31 mouse cellular contexts compared by ENCODE assay signal in the genomic region with DNA sequence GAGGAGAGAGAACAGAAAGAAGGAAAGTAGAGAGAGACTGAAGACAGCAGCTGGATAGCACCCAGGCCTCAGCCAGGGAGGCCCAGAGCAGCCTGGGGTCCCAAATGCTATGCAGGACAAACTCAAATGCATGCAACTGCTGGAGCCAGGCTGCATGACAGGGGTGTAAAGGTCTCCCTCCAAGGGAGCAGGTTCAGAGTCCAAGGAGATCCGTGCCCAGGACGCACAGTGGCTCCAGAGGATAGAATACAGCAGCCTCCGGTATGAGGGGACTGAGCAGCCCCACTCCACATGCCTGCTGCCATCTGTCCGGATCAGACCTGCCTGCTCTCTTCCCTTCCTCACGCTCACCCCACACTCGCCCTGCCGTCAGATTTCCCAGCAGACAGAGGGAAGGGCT. TPM values are rescaled to one million over a fixed set of nuclear protein-coding genes. Genes with fewer than 3 reads are reported as not detected.
A peak's percentile ranks its signal among the peaks of the same experiment; 100 is the strongest.
DNase-seq lines count a peak whose midpoint lies in the region; ATAC-seq and TF ChIP-seq lines count a peak whose summit lies in the region.
"Had no signal": no experiment of that assay in that cellular context is flagged by ENCODE, and none has a peak within 500 bp of the region (broad histone marks: within the 10 kb centered on the region; RNA-seq: fewer than 3 reads in every experiment).

No protein-coding gene starts in this region.

- intact Hi-C loops in gastrocnemius, adult 2 months (cut with DNase I), result no loop called here

- H3K9ac ChIP-seq in kidney, embryonic 14.5 days (ENCODE audit: low read depth, low read length), result no peak overlapping the region
- no peak overlapping the region for H3K9ac ChIP-seq in kidney, embryonic 16.5 days (replicated peaks; ENCODE audit: low read length)
- H3K9ac ChIP-seq: forebrain, postnatal 0 days; hindbrain, embryonic 12.5 days; intestine, embryonic 15.5 days; liver, embryonic 13.5 days; midbrain, embryonic 15.5 days; neural tube, embryonic 12.5 days had no signal

- ATAC-seq in kidney, embryonic 14.5 days (ENCODE audit: low FRiP score, low TSS enrichment), result no peak
- ATAC-seq in kidney, embryonic 16.5 days (ENCODE audit: low FRiP score, low TSS enrichment), result peak; percentile 67
- ATAC-seq: activated CD4-positive, CD25-positive, alpha-beta regulatory T cell, adult 4 months; forebrain, postnatal 0 days; hindbrain, postnatal 0 days; intestine, embryonic 15.5 days; lung, postnatal 0 days; midbrain, embryonic 15.5 days had no signal

- H3K9me3 ChIP-seq in kidney, embryonic 14.5 days (ENCODE audit: control insufficient read depth, low read length), result no peaks in the 10 kb centered on the region
- no peaks in the 10 kb centered on the region for H3K9me3 ChIP-seq in kidney, embryonic 16.5 days (ENCODE audit: low read length)
- H3K9me3 ChIP-seq: forebrain, embryonic 10.5 days; hindbrain, embryonic 12.5 days; intestine, embryonic 15.5 days; liver, embryonic 13.5 days; midbrain, embryonic 15.5 days; neural tube, embryonic 12.5 days had no signal

- no peaks in the 10 kb centered on the region for H3K27me3 ChIP-seq in kidney, embryonic 14.5 days (ENCODE audit: control insufficient read depth, insufficient read depth, low read length)
- no peaks in the 10 kb centered on the region for H3K27me3 ChIP-seq in kidney, embryonic 16.5 days (ENCODE audit: insufficient read depth, low read length)
- H3K27me3 ChIP-seq: hindbrain, embryonic 12.5 days; intestine, embryonic 15.5 days; limb, embryonic 13.5 days; liver, embryonic 13.5 days; midbrain, embryonic 15.5 days; neural tube, embryonic 12.5 days had no signal

- no peak overlapping the region for H3K27ac ChIP-seq in kidney, embryonic 14.5 days (ENCODE audit: low read depth, low read length)
- peak overlapping the region; percentile 68; the same call in 1 of the 2 replicates for H3K27ac ChIP-seq in kidney, embryonic 16.5 days (ENCODE audit: low read length)
- no peak overlapping the region for H3K27ac ChIP-seq in gastrocnemius, adult 2 months
- H3K27ac ChIP-seq: forebrain, embryonic 10.5 days; hindbrain, embryonic 12.5 days; hindbrain, postnatal 0 days; intestine, embryonic 15.5 days; limb, embryonic 13.5 days; liver, embryonic 13.5 days; macrophage; midbrain, embryonic 15.5 days; neural tube, embryonic 12.5 days had no signal

- 86% methylated on average over 7 of the region's 7 CpGs for WGBS in kidney, embryonic 14.5 days
- 73% methylated on average over 7 of the region's 7 CpGs for WGBS in kidney, embryonic 16.5 days

- peaks cover 72% of the 10 kb centered on the region for H3K36me3 ChIP-seq in kidney, embryonic 14.5 days (ENCODE audit: control insufficient read depth, insufficient read depth, low read length)
- H3K36me3 ChIP-seq in kidney, embryonic 16.5 days (ENCODE audit: insufficient read depth, low read length), result peaks cover 59% of the 10 kb centered on the region

- H3K4me3 ChIP-seq in kidney, embryonic 14.5 days (ENCODE audit: low read length), result no peak overlapping the region
- H3K4me3 ChIP-seq in kidney, embryonic 16.5 days (ENCODE audit: low read length), result no peak overlapping the region
- no peak overlapping the region for H3K4me3 ChIP-seq in gastrocnemius, adult 2 months
- H3K4me3 ChIP-seq: forebrain, embryonic 10.5 days; hindbrain, embryonic 12.5 days; intestine, embryonic 15.5 days; limb, embryonic 13.5 days; liver, embryonic 13.5 days; midbrain, embryonic 15.5 days; neural tube, embryonic 12.5 days had no signal

- no peak overlapping the region for H3K4me2 ChIP-seq in kidney, embryonic 14.5 days (replicated peaks; ENCODE audit: low read depth, low read length)
- H3K4me2 ChIP-seq in kidney, embryonic 16.5 days (replicated peaks; ENCODE audit: low read depth, low read length), result no peak overlapping the region
- H3K4me2 ChIP-seq: heart, embryonic 11.5 days; hindbrain, embryonic 12.5 days; intestine, embryonic 15.5 days; limb, embryonic 13.5 days; liver, embryonic 13.5 days; midbrain, embryonic 15.5 days; neural tube, embryonic 12.5 days had no signal

- peaks cover 8% of the 10 kb centered on the region for H3K4me1 ChIP-seq in kidney, embryonic 14.5 days (ENCODE audit: control insufficient read depth, insufficient read depth, low read length)
- peaks cover 27% of the 10 kb centered on the region for H3K4me1 ChIP-seq in kidney, embryonic 16.5 days (ENCODE audit: insufficient read depth, low read length)
- H3K4me1 ChIP-seq: intestine, embryonic 15.5 days had no signal

- DNase-seq in kidney, adult 11 months, result peak; percentile 80
- DNase-seq in kidney, adult 8-10 months, result peak; percentile 76 to 83
- DNase-seq in kidney, postnatal 36 days, result peak; percentile 73 to 82
- no peak for DNase-seq in urinary bladder, postnatal 36 days (ENCODE audit: low spot score in 2 of 2)
- DNase-seq in ovary, adult 18-20 months (ENCODE audit: low spot score), result no peak
- DNase-seq in gastrocnemius, adult 2 months, result no peak
- DNase-seq: adrenal gland, adult 2 months; adrenal gland, postnatal 36 days; B cell, adult 2 months; cerebellum, adult 8-10 months; cerebellum, postnatal 25 days; forebrain, postnatal 0 days; gastrocnemius, postnatal 10 days; heart, postnatal 36 days; liver, embryonic 13.5 days; lung, adult 18-20 months; right cerebral cortex, postnatal 4 days; thymus, postnatal 4 days had no signal

- no peak for TF ChIP-seq CTCF in gastrocnemius, adult 2 months (IDR thresholded peaks at IDR 0.05)

RNA-seq across cellular contexts. Expression of gene Wdr4, which starts 13.5 kb away (rescaled TPM):
- polyA plus RNA-seq in kidney, embryonic 14.5 days (2014; fragmentation: Nextera tagmentation; extraction: Ambion mirVana), result 40.6 and 45.7 TPM in 2 replicates
- 51.6 and 57.8 TPM in 2 replicates for polyA plus RNA-seq in kidney, embryonic 16.5 days (2015; fragmentation: Nextera tagmentation; extraction: Ambion mirVana)
- total RNA-seq in gastrocnemius, adult 2 months (2021), result 1 to 10 TPM; 4.3 to 7.7 TPM

RNA-seq across cellular contexts. Expression of gene Ndufv3, which starts 13.6 kb away (rescaled TPM):
- polyA plus RNA-seq in kidney, embryonic 14.5 days (2014; fragmentation: Nextera tagmentation; extraction: Ambion mirVana), result 231 and 270 TPM in 2 replicates
- polyA plus RNA-seq in kidney, embryonic 16.5 days (2015; fragmentation: Nextera tagmentation; extraction: Ambion mirVana), result 262 and 271 TPM in 2 replicates
- total RNA-seq in gastrocnemius, adult 2 months (2021), result 100 to 1,000 TPM; 451 to 524 TPM

RNA-seq across cellular contexts. Expression of gene Pknox1, which starts 58.3 kb away (rescaled TPM):
- polyA plus RNA-seq in kidney, embryonic 14.5 days (2014; fragmentation: Nextera tagmentation; extraction: Ambion mirVana), result 27.1 and 44.0 TPM in 2 replicates
- 38.2 and 44.5 TPM in 2 replicates for polyA plus RNA-seq in kidney, embryonic 16.5 days (2015; fragmentation: Nextera tagmentation; extraction: Ambion mirVana)
- total RNA-seq in gastrocnemius, adult 2 months (2021), result 1 to 10 TPM; 7.0 to 7.1 TPM

Comparison
In these comparisons a context has a peak if more than half of its experiments do, and no peak if none do; other contexts are left out.
1. DNase-seq: peak in kidney, adult 11 months (single experiment), kidney, adult 8-10 months (2 of 2) and kidney, postnatal 36 days (2 of 2); none in urinary bladder, postnatal 36 days (0 of 2), ovary, adult 18-20 months (single experiment) and gastrocnemius, adult 2 months (single experiment).